Mouse (Mus musculus) ES-Bruce4 (cell line): ENCODE data around the gene Zc2hc1b. TPM values are rescaled to one million over a fixed set of nuclear protein-coding genes. Genes with fewer than 3 reads are reported as not detected.

Experiments
- H3K27ac ChIP-seq: 2 replicates; pipeline ENCODE4 v1.5.1; 2012; ENCODE audit warnings: low read length, inconsistent platforms; ENCODE audit not compliant: insufficient read depth
- H3K27me3 ChIP-seq: 2 replicates; pipeline ENCODE4 v1.6.1; 2012; ENCODE audit warnings: mild to moderate bottlenecking, low read length, inconsistent platforms; ENCODE audit not compliant: control insufficient read depth, poor library complexity, insufficient read depth, severe bottlenecking
- H3K36me3 ChIP-seq: 2 replicates; pipeline ENCODE4 v1.6.1; 2012; ENCODE audit warnings: inconsistent platforms, mild to moderate bottlenecking, low read length, moderate library complexity; ENCODE audit not compliant: control insufficient read depth, poor library complexity, insufficient read depth, severe bottlenecking
- H3K4me1 ChIP-seq: one replicate; pipeline ENCODE4 v1.8.1; 2011; ENCODE audit warnings: low read length; ENCODE audit not compliant: control insufficient read depth, insufficient read depth
- H3K4me3 ChIP-seq: 2 replicates; pipeline ENCODE4 v1.5.1; 2011; ENCODE audit warnings: low read depth, mild to moderate bottlenecking, low read length
- H3K9ac ChIP-seq: 2 replicates; pipeline ENCODE4 v1.6.1; 2012; ENCODE audit warnings: low read depth, mild to moderate bottlenecking, inconsistent platforms; ENCODE audit not compliant: poor library complexity, severe bottlenecking
- H3K9me3 ChIP-seq: replicated peaks from 2 replicates; pipeline ENCODE4 v1.6.1; 2012; ENCODE audit warnings: mild to moderate bottlenecking, low read length, inconsistent platforms; ENCODE audit not compliant: control insufficient read depth, poor library complexity, insufficient read depth, severe bottlenecking
- CTCF ChIP-seq: IDR thresholded peaks from one replicate; pipeline ENCODE4 v1.8.1; 2011; ENCODE audit warnings: low read depth, low read length
- EP300 ChIP-seq: IDR thresholded peaks from 2 replicates; pipeline ENCODE4 v1.6.1; 2011; ENCODE audit warnings: low read depth, low read length; ENCODE audit not compliant: insufficient read depth
- POLR2A ChIP-seq: IDR thresholded peaks from one replicate; pipeline ENCODE4 v1.8.1; 2011; ENCODE audit warnings: low read length; ENCODE audit not compliant: insufficient read depth
- polyA plus RNA-seq: library from polyadenylated mRNA; stranded (reverse); fragments of >200 nt; gene quantifications from 2 replicates; pipeline ENCODE4 v1.2.4, GENCODE M21; 2011; ENCODE audit warnings: low read depth; ENCODE audit not compliant: missing spikeins, insufficient read depth, insufficient read length

Gene Zc2hc1b
- polyA plus RNA-seq, 1 experiment: not detected

GRCm38 (mm10) chr10:13212326-13212725 lies 34.5 kb upstream of the Zc2hc1b start:
- no peaks in the 10 kb centered on the region for H3K4me1 ChIP-seq
- H3K9me3 ChIP-seq: no peaks in the 10 kb centered on the region
- no peak for TF ChIP-seq CTCF
- TF ChIP-seq POLR2A: no peak
- TF ChIP-seq EP300: no peak
- H3K27ac ChIP-seq: no peak overlapping the region
- H3K9ac ChIP-seq: no peak overlapping the region
- no peaks in the 10 kb centered on the region for H3K27me3 ChIP-seq
- no peak overlapping the region for H3K4me3 ChIP-seq
- no peaks in the 10 kb centered on the region for H3K36me3 ChIP-seq

- Histone ChIP-seq H3K4me1 (no peaks in the 10 kb centered on the region), H3K9me3 (no peaks in the 10 kb centered on the region), H3K4me3 (no peak overlapping the region), H3K27ac (no peak overlapping the region), H3K36me3 (no peaks in the 10 kb centered on the region), H3K9ac (no peak overlapping the region), H3K27me3 (no peaks in the 10 kb centered on the region)
- TF ChIP-seq EP300 (no peak), POLR2A (no peak), CTCF (no peak)
These were observed 32.3 kb upstream of the Zc2hc1b start for GRCm38 (mm10) chr10:13209930-13210637.

GRCm38 (mm10) chr10:13209506-13209905 lies 31.7 kb upstream of the Zc2hc1b start:
- no peaks in the 10 kb centered on the region for H3K27me3 ChIP-seq
- no peaks in the 10 kb centered on the region for H3K4me1 ChIP-seq
- no peak overlapping the region for H3K9ac ChIP-seq
- no peak overlapping the region for H3K4me3 ChIP-seq
- no peak for TF ChIP-seq EP300
- no peak for TF ChIP-seq CTCF
- TF ChIP-seq POLR2A: no peak
- no peaks in the 10 kb centered on the region for H3K9me3 ChIP-seq
- no peaks in the 10 kb centered on the region for H3K36me3 ChIP-seq
- no peak overlapping the region for H3K27ac ChIP-seq

GRCm38 (mm10) chr10:13209061-13209460 lies 31.2 kb upstream of the Zc2hc1b start:
- no peak overlapping the region for H3K27ac ChIP-seq
- TF ChIP-seq EP300 (no peak), CTCF (no peak), POLR2A (no peak)
- no peaks in the 10 kb centered on the region for H3K36me3 ChIP-seq
- H3K4me3 ChIP-seq: no peak overlapping the region
- no peak overlapping the region for H3K9ac ChIP-seq
- no peaks in the 10 kb centered on the region for H3K4me1 ChIP-seq
- H3K27me3 ChIP-seq: no peaks in the 10 kb centered on the region
- H3K9me3 ChIP-seq: no peaks in the 10 kb centered on the region

GRCm38 (mm10) chr10:13201741-13202293 lies 24.0 kb upstream of the Zc2hc1b start:
- H3K4me3 ChIP-seq: no peak overlapping the region

GRCm38 (mm10) chr10:13200862-13201261 lies 23.0 kb upstream of the Zc2hc1b start:
- no peak for TF ChIP-seq CTCF
- no peak for TF ChIP-seq POLR2A
- TF ChIP-seq EP300: no peak
- H3K9ac ChIP-seq: no peak overlapping the region
- H3K27ac ChIP-seq: no peak overlapping the region
- no peak overlapping the region for H3K4me3 ChIP-seq
- H3K9me3 ChIP-seq: no peaks in the 10 kb centered on the region
- no peaks in the 10 kb centered on the region for H3K36me3 ChIP-seq
- H3K4me1 ChIP-seq: no peaks in the 10 kb centered on the region
- H3K27me3 ChIP-seq: no peaks in the 10 kb centered on the region

More at GRCm38 (mm10) chr10:13201741-13202293, 24.0 kb upstream of the Zc2hc1b start:
- TF ChIP-seq EP300 (no peak), POLR2A (no peak), CTCF (no peak)
- Histone ChIP-seq H3K9ac (no peak overlapping the region), H3K27me3 (no peaks in the 10 kb centered on the region), H3K4me1 (no peaks in the 10 kb centered on the region), H3K27ac (no peak overlapping the region), H3K36me3 (no peaks in the 10 kb centered on the region), H3K9me3 (no peaks in the 10 kb centered on the region)
